20 mouse cellular contexts compared by ENCODE assay signal in genomic region chr11:103951106-103951505, GRCm38 (mm10). TPM values are rescaled to one million over a fixed set of nuclear protein-coding genes. Genes with fewer than 3 reads are reported as not detected.
A peak's percentile ranks its signal among the peaks of the same experiment; 100 is the strongest.
DNase-seq lines count a peak whose midpoint lies in the region; ATAC-seq and TF ChIP-seq lines count a peak whose summit lies in the region.
"Had no signal": no experiment of that assay in that cellular context is flagged by ENCODE, and none has a peak within 500 bp of the region (broad histone marks: within the 10 kb centered on the region; RNA-seq: fewer than 3 reads in every experiment).

No protein-coding gene starts in this region.

- peak overlapping the region; percentile 15 for H3K4me3 ChIP-seq in cerebellum, adult 2 months (replicated peaks; ENCODE audit: insufficient read depth, low read depth, low read length)
- no peak overlapping the region for H3K4me3 ChIP-seq in liver, embryonic 12.5 days
- no peak overlapping the region for H3K4me3 ChIP-seq in liver, embryonic 11.5 days (ENCODE audit: low read depth, low read length)
- no peak overlapping the region for H3K4me3 ChIP-seq in thymus, adult 2 months (ENCODE audit: control insufficient read depth, insufficient read depth, low read length)
- H3K4me3 ChIP-seq: embryonic facial prominence, embryonic 10.5 days; erythroblast, embryonic 14.5 days; heart, adult 2 months; intestine, embryonic 15.5 days; stomach, embryonic 15.5 days had no signal

- TF ChIP-seq POLR2A in cerebellum, adult 2 months (IDR thresholded peaks at IDR 0.05; ENCODE audit: borderline replicate concordance, insufficient read depth, low read length) = no peak
- TF ChIP-seq POLR2A in thymus, adult 2 months (IDR thresholded peaks at IDR 0.05; ENCODE audit: control insufficient read depth, extremely low read depth, insufficient read depth, low read length, poor library complexity) = no peak

- DNase-seq in cerebellum, adult 2 months = peak in 1 of 2 experiments; percentile 24
- DNase-seq in cerebellum, adult 9-10 months = no peak
- no peak for DNase-seq in liver, embryonic 11.5 days (ENCODE audit: low spot score)
- peak; percentile 27 for DNase-seq in thymus, postnatal 25 days
- DNase-seq in thymus, adult 2 months = no peak
- DNase-seq in splenic B cell, adult 2 months (ENCODE audit: low read depth, low spot score) = peak; percentile 21
- DNase-seq in urinary bladder, adult 2 months (ENCODE audit: low spot score) = no peak
- DNase-seq: adrenal gland, postnatal 10 days; cerebellum, postnatal 10 days; gastrocnemius, postnatal 10 days; heart, adult 2 months; heart, postnatal 10 days; liver; right cerebral cortex, postnatal 4 days had no signal

- H3K9ac ChIP-seq in liver, embryonic 12.5 days = no peak overlapping the region
- H3K9ac ChIP-seq in liver, embryonic 11.5 days (ENCODE audit: low read depth, low read length) = no peak overlapping the region
- H3K9ac ChIP-seq: intestine, embryonic 15.5 days; stomach, embryonic 15.5 days had no signal

- 0 out of 2 replicates have a peak overlapping the region, but pooled peaks have one; percentile 83 for H3K4me2 ChIP-seq in liver, embryonic 12.5 days
- no peak overlapping the region; the same call in 1 of the 2 replicates for H3K4me2 ChIP-seq in liver, embryonic 11.5 days
- H3K4me2 ChIP-seq: intestine, embryonic 15.5 days; stomach, embryonic 15.5 days had no signal

- H3K4me1 ChIP-seq in cerebellum, adult 2 months (ENCODE audit: control insufficient read depth, insufficient read depth, low read length) = peaks cover 9% of the 10 kb centered on the region
- peaks cover 28% of the 10 kb centered on the region for H3K4me1 ChIP-seq in liver, embryonic 12.5 days
- peaks cover 17% of the 10 kb centered on the region for H3K4me1 ChIP-seq in liver, embryonic 11.5 days (replicated peaks; ENCODE audit: control insufficient read depth, insufficient read depth, low read length)
- peaks cover 18% of the 10 kb centered on the region for H3K4me1 ChIP-seq in thymus, adult 2 months (replicated peaks; ENCODE audit: control insufficient read depth, insufficient read depth, low read length)

- 65% methylated on average over 7 of the region's 7 CpGs for WGBS in cerebellum, adult 2 months
- 68% methylated on average over 7 of the region's 7 CpGs for WGBS in liver, embryonic 12.5 days (ENCODE audit: insufficient replicate concordance)
- 77% methylated on average over 7 of the region's 7 CpGs for WGBS in liver, embryonic 11.5 days
- 9% methylated on average over 7 of the region's 7 CpGs for WGBS in thymus, adult 2 months

- no peaks in the 10 kb centered on the region for H3K9me3 ChIP-seq in liver, embryonic 12.5 days (replicated peaks)
- no peaks in the 10 kb centered on the region for H3K9me3 ChIP-seq in liver, embryonic 11.5 days (ENCODE audit: control insufficient read depth, low read length)
- H3K9me3 ChIP-seq: embryonic facial prominence, embryonic 10.5 days; intestine, embryonic 15.5 days; stomach, embryonic 15.5 days had no signal

- ATAC-seq in liver, embryonic 12.5 days = no peak
- ATAC-seq in liver, embryonic 11.5 days (replicated peaks; ENCODE audit: low FRiP score) = no peak
- ATAC-seq: forebrain, embryonic 16.5 days; intestine, embryonic 15.5 days had no signal

- no peak for TF ChIP-seq CTCF in cerebellum, adult 2 months (IDR thresholded peaks at IDR 0.05; ENCODE audit: borderline replicate concordance, insufficient read depth, low read depth, low read length)
- no peak for TF ChIP-seq CTCF in thymus, adult 2 months (IDR thresholded peaks at IDR 0.05; ENCODE audit: borderline replicate concordance, control insufficient read depth, extremely low read depth, insufficient read depth, low read length, poor library complexity)

- H3K27ac ChIP-seq in cerebellum, adult 2 months (ENCODE audit: insufficient read depth, low read length) = no peak overlapping the region
- H3K27ac ChIP-seq in liver, embryonic 12.5 days = no peak overlapping the region
- no peak overlapping the region for H3K27ac ChIP-seq in liver, embryonic 11.5 days (ENCODE audit: low read depth, low read length)
- no peak overlapping the region; the same call in 1 of the 2 replicates for H3K27ac ChIP-seq in thymus, adult 2 months (ENCODE audit: control insufficient read depth, insufficient read depth, low read length)
- H3K27ac ChIP-seq: embryonic facial prominence, embryonic 10.5 days; heart, adult 2 months; intestine, embryonic 15.5 days; stomach, embryonic 15.5 days had no signal

- no peaks in the 10 kb centered on the region for H3K27me3 ChIP-seq in cerebellum, adult 2 months (ENCODE audit: control insufficient read depth, insufficient read depth, low read length)
- no peaks in the 10 kb centered on the region for H3K27me3 ChIP-seq in liver, embryonic 12.5 days (replicated peaks)
- no peaks in the 10 kb centered on the region for H3K27me3 ChIP-seq in liver, embryonic 11.5 days (replicated peaks; ENCODE audit: control insufficient read depth, insufficient read depth, low read length)
- H3K27me3 ChIP-seq in thymus, adult 2 months (ENCODE audit: control insufficient read depth, insufficient read depth, low read length) = no peaks in the 10 kb centered on the region
- H3K27me3 ChIP-seq in splenic B cell, adult 2 months (ENCODE audit: control insufficient read depth, insufficient read depth, low read length, poor library complexity, severe bottlenecking) = no peaks in the 10 kb centered on the region
- H3K27me3 ChIP-seq: intestine, embryonic 15.5 days; stomach, embryonic 15.5 days had no signal

- peaks cover 8% of the 10 kb centered on the region for H3K36me3 ChIP-seq in liver, embryonic 12.5 days
- H3K36me3 ChIP-seq in liver, embryonic 11.5 days (ENCODE audit: control insufficient read depth, insufficient read depth, low read length) = no peaks in the 10 kb centered on the region
- H3K36me3 ChIP-seq in thymus, adult 2 months (ENCODE audit: control insufficient read depth, insufficient read depth, low read length) = no peaks in the 10 kb centered on the region
- H3K36me3 ChIP-seq in splenic B cell, adult 2 months (ENCODE audit: control insufficient read depth, insufficient read depth, low read length, poor library complexity, severe bottlenecking) = 0 out of 2 replicates have a peak, but pooled peaks cover 1% of the 10 kb centered on the region
- H3K36me3 ChIP-seq: intestine, embryonic 15.5 days; stomach, embryonic 15.5 days had no signal

RNA-seq across cellular contexts. Expression of gene Nsf, which starts 2.8 kb away (rescaled TPM):
- polyA plus RNA-seq in cerebellum, adult 2 months (2012; rRNA removed) = 472 and 511 TPM in 2 replicates
- 39.9 and 40.6 TPM in 2 replicates for polyA plus RNA-seq in liver, embryonic 12.5 days (2016; fragmentation: Nextera tagmentation; extraction: Ambion mirVana)
- 50.3 and 54.3 TPM in 2 replicates for polyA plus RNA-seq in liver, embryonic 11.5 days (2014; fragmentation: Nextera tagmentation; extraction: Ambion mirVana)
- 52.5 and 59.3 TPM in 2 replicates for polyA plus RNA-seq in thymus, adult 2 months (2012; rRNA removed)
- polyA plus RNA-seq in urinary bladder, adult 2 months (2012; rRNA removed) = 27.8 and 30.2 TPM in 2 replicates

RNA-seq across cellular contexts. Expression of gene Arf2, which starts 15.4 kb away (rescaled TPM):
- polyA plus RNA-seq in cerebellum, adult 2 months (2012; rRNA removed) = 55.0 and 57.2 TPM in 2 replicates
- polyA plus RNA-seq in liver, embryonic 12.5 days (2016; fragmentation: Nextera tagmentation; extraction: Ambion mirVana) = 22.7 and 24.5 TPM in 2 replicates
- 28.2 and 32.7 TPM in 2 replicates for polyA plus RNA-seq in liver, embryonic 11.5 days (2014; fragmentation: Nextera tagmentation; extraction: Ambion mirVana)
- polyA plus RNA-seq in thymus, adult 2 months (2012; rRNA removed) = 10.4 and 14.7 TPM in 2 replicates
- 43.7 and 53.1 TPM in 2 replicates for polyA plus RNA-seq in urinary bladder, adult 2 months (2012; rRNA removed)

Comparison
In these comparisons a context has a peak if more than half of its experiments do, and no peak if none do; other contexts are left out.
1. DNase-seq: peak in thymus, postnatal 25 days (single experiment) and splenic B cell, adult 2 months (single experiment); none in cerebellum, adult 9-10 months (single experiment), liver, embryonic 11.5 days (single experiment), thymus, adult 2 months (single experiment) and urinary bladder, adult 2 months (single experiment).